Mouse (Mus musculus): ENCODE data around the gene Ndufaf8. TPM values are rescaled to one million over a fixed set of nuclear protein-coding genes. Genes with fewer than 3 reads are reported as not detected.
A peak's percentile ranks its signal among the peaks of the same experiment; 100 is the strongest.

The Ndufaf8 gene
- polyA plus RNA-seq, 1 experiment from 2014 or later = 67.4 TPM

- H3K27ac ChIP-seq = no peak overlapping the region
- H3K4me1 ChIP-seq = peaks cover 13% of the 10 kb centered on the region
- no peaks in the 10 kb centered on the region for H3K27me3 ChIP-seq
- WGBS = 89% methylated on average over 10 of the region's 10 CpGs
- no peaks in the 10 kb centered on the region for H3K9me3 ChIP-seq
- no peak overlapping the region for H3K4me3 ChIP-seq
- no peak overlapping the region for H3K4me2 ChIP-seq (replicated peaks)
- ATAC-seq (ENCODE audit: insufficient number of reproducible peaks, insufficient read depth, low FRiP score, low TSS enrichment) = no peak
- peaks cover 22% of the 10 kb centered on the region for H3K36me3 ChIP-seq
- H3K9ac ChIP-seq = no peak overlapping the region
Measured at GRCm38 (mm10) chr11:120139309-120139731, 40.6 kb downstream of the Ndufaf8 start.

- ATAC-seq (ENCODE audit: insufficient number of reproducible peaks, insufficient read depth, low FRiP score, low TSS enrichment) = no peak
- 65% methylated on average over 6 of the region's 6 CpGs for WGBS
- H3K36me3 ChIP-seq = peaks cover 16% of the 10 kb centered on the region
Measured at GRCm38 (mm10) chr11:120140255-120140654, 41.5 kb downstream of the Ndufaf8 start.

GRCm38 (mm10) chr11:120142601-120143051 lies 43.9 kb downstream of the Ndufaf8 start:
- no peak for ATAC-seq (ENCODE audit: insufficient number of reproducible peaks, insufficient read depth, low FRiP score, low TSS enrichment)
- H3K9ac ChIP-seq = no peak overlapping the region
- H3K4me1 ChIP-seq = peaks cover 16% of the 10 kb centered on the region
- no peak overlapping the region for H3K27ac ChIP-seq
- no peak overlapping the region for H3K4me3 ChIP-seq
- 71% methylated on average over 3 of the region's 3 CpGs for WGBS
- no peaks in the 10 kb centered on the region for H3K9me3 ChIP-seq
- peaks cover 25% of the 10 kb centered on the region for H3K36me3 ChIP-seq
- H3K27me3 ChIP-seq = no peaks in the 10 kb centered on the region
- no peak overlapping the region for H3K4me2 ChIP-seq (replicated peaks)

More at GRCm38 (mm10) chr11:120140255-120140654, 41.5 kb downstream of the Ndufaf8 start:
- Histone ChIP-seq H3K4me1 (peaks cover 13% of the 10 kb centered on the region), H3K27me3 (no peaks in the 10 kb centered on the region), H3K4me3 (no peak overlapping the region), H3K27ac (no peak overlapping the region), H3K4me2 (replicated peaks) (no peak overlapping the region), H3K9ac (no peak overlapping the region), H3K9me3 (no peaks in the 10 kb centered on the region)

- 77% methylated on average over 13 of the region's 13 CpGs for WGBS
- H3K27ac ChIP-seq = peak overlapping the region; percentile 30; the same call in 1 of the 2 replicates
Measured at GRCm38 (mm10) chr11:120143708-120144497, 45.2 kb downstream of the Ndufaf8 start.

GRCm38 (mm10) chr11:120148201-120148855 lies 49.6 kb downstream of the Ndufaf8 start:
- WGBS = 87% methylated on average over 8 of the region's 8 CpGs
- peaks cover 15% of the 10 kb centered on the region for H3K4me1 ChIP-seq
- no peak overlapping the region for H3K4me2 ChIP-seq (replicated peaks)
- H3K9ac ChIP-seq = no peak overlapping the region
- H3K27me3 ChIP-seq = no peaks in the 10 kb centered on the region
- no peak overlapping the region for H3K4me3 ChIP-seq
- H3K9me3 ChIP-seq = no peaks in the 10 kb centered on the region
- no peak for ATAC-seq (ENCODE audit: insufficient number of reproducible peaks, insufficient read depth, low FRiP score, low TSS enrichment)
- H3K27ac ChIP-seq = no peak overlapping the region
- H3K36me3 ChIP-seq = peaks cover 10% of the 10 kb centered on the region; the same call in 1 of the 2 replicates

More at GRCm38 (mm10) chr11:120143708-120144497, 45.2 kb downstream of the Ndufaf8 start:
- Histone ChIP-seq H3K4me2 (replicated peaks) (no peak overlapping the region), H3K4me1 (0 out of 2 replicates have a peak, but pooled peaks cover 8% of the 10 kb centered on the region), H3K9me3 (no peaks in the 10 kb centered on the region), H3K9ac (no peak overlapping the region), H3K27me3 (no peaks in the 10 kb centered on the region), H3K4me3 (no peak overlapping the region), H3K36me3 (peaks cover 13% of the 10 kb centered on the region)
- ATAC-seq (ENCODE audit: insufficient number of reproducible peaks, insufficient read depth, low FRiP score, low TSS enrichment) = no peak

- Histone ChIP-seq H3K4me3 (peak overlapping the region; percentile 93), H3K9me3 (no peaks in the 10 kb centered on the region), H3K27me3 (no peaks in the 10 kb centered on the region), H3K4me2 (replicated peaks) (peak overlapping the region; percentile 69), H3K36me3 (peaks cover 10% of the 10 kb centered on the region; the same call in 1 of the 2 replicates), H3K9ac (peak overlapping the region; percentile 19; the same call in 1 of the 2 replicates), H3K4me1 (peaks cover 15% of the 10 kb centered on the region), H3K27ac (no peak overlapping the region)
- no peak for ATAC-seq (ENCODE audit: insufficient number of reproducible peaks, insufficient read depth, low FRiP score, low TSS enrichment)
- WGBS = 45% methylated on average over 6 of the region's 6 CpGs
Measured at GRCm38 (mm10) chr11:120149510-120150200, 50.9 kb downstream of the Ndufaf8 start.

Small RNA genes lying within 50 kb of the gene (microRNA-seq; reads per million reads assigned to microRNA genes)
- not detected for gene Gm25948

Other genes with a start within 250 kb of the Ndufaf8 start
- 109 and 110 TPM in 2 replicates for gene Chmp6, start 185.5 kb upstream of the Ndufaf8 start, polyA plus RNA-seq (2016; fragmentation: Nextera tagmentation; extraction: Ambion mirVana)
- gene Baiap2, start 156.2 kb upstream of the Ndufaf8 start, polyA plus RNA-seq (2016; fragmentation: Nextera tagmentation; extraction: Ambion mirVana) = 14.2 and 15.3 TPM in 2 replicates
- gene Aatk, start 51.8 kb upstream of the Ndufaf8 start, polyA plus RNA-seq (2016; fragmentation: Nextera tagmentation; extraction: Ambion mirVana) = 5.8 and 5.9 TPM in 2 replicates
- 43.3 and 43.9 TPM in 2 replicates for gene Cep131, start 12.1 kb upstream of the Ndufaf8 start, polyA plus RNA-seq (2016; fragmentation: Nextera tagmentation; extraction: Ambion mirVana)
- 18.5 and 19.2 TPM in 2 replicates for gene Tepsin, start 197 bp upstream of the Ndufaf8 start, polyA plus RNA-seq (2016; fragmentation: Nextera tagmentation; extraction: Ambion mirVana)
- 95.0 and 99.5 TPM in 2 replicates for gene Slc38a10, start 52.4 kb downstream of the Ndufaf8 start, polyA plus RNA-seq (2016; fragmentation: Nextera tagmentation; extraction: Ambion mirVana)
- 16.8 and 18.8 TPM in 2 replicates for gene Bahcc1, start 134.0 kb downstream of the Ndufaf8 start, polyA plus RNA-seq (2016; fragmentation: Nextera tagmentation; extraction: Ambion mirVana)
- 3,148 and 3,183 TPM in 2 replicates for gene Actg1, start 249.6 kb downstream of the Ndufaf8 start, polyA plus RNA-seq (2016; fragmentation: Nextera tagmentation; extraction: Ambion mirVana)